Mouse (Mus musculus) limb, embryonic 14.5 days (tissue): ENCODE data around the gene Atp2c2. TPM values are rescaled to one million over a fixed set of nuclear protein-coding genes. Genes with fewer than 3 reads are reported as not detected.

Source experiments
- ATAC-seq: fragments of 200-750 bp; cut with Nextera tagmentation; 2 replicates; pipeline ENCODE4 v1.8.0; 2017; ENCODE audit warnings: low read depth, moderate number of reproducible peaks, moderate TSS enrichment; ENCODE audit not compliant: low FRiP score
- DNase-seq: peaks from one replicate; pipeline ENCODE4 v3.0.0-alpha.2; 2015; ENCODE audit warnings: low spot score
- H3K27ac ChIP-seq: fragments of 300-500 bp; sonication (generic); replicated peaks from 2 replicates; pipeline ENCODE4 v1.5.1; 2014; ENCODE audit warnings: low read depth, mild to moderate bottlenecking, low read length, moderate library complexity, mixed read lengths
- H3K27me3 ChIP-seq: fragments of 300-500 bp; sonication (generic); 2 replicates; pipeline ENCODE4 v1.6.1; 2014; ENCODE audit warnings: low read length, mixed read lengths; ENCODE audit not compliant: control insufficient read depth, insufficient read depth
- H3K36me3 ChIP-seq: fragments of 300-500 bp; sonication (generic); 2 replicates; pipeline ENCODE4 v1.6.1; 2014; ENCODE audit warnings: mild to moderate bottlenecking, low read length, moderate library complexity, mixed read lengths; ENCODE audit not compliant: control insufficient read depth, insufficient read depth
- H3K4me1 ChIP-seq: fragments of 300-500 bp; sonication (generic); 2 replicates; pipeline ENCODE4 v1.6.1; 2014; ENCODE audit warnings: antibody characterized with exemption, low read length, mixed read lengths; ENCODE audit not compliant: control insufficient read depth, insufficient read depth
- H3K4me2 ChIP-seq: fragments of 300-500 bp; sonication (generic); replicated peaks from 2 replicates; pipeline ENCODE4 v1.6.1; 2014; ENCODE audit warnings: low read depth, mild to moderate bottlenecking, low read length, moderate library complexity; ENCODE audit not compliant: severe bottlenecking
- H3K4me3 ChIP-seq: fragments of 300-500 bp; sonication (generic); replicated peaks from 2 replicates; pipeline ENCODE4 v1.5.1; 2014; ENCODE audit warnings: low read length
- H3K9ac ChIP-seq: fragments of 300-500 bp; sonication (generic); 2 replicates; pipeline ENCODE4 v1.6.1; 2014; ENCODE audit warnings: mild to moderate bottlenecking, low read depth, low read length, moderate library complexity; ENCODE audit not compliant: severe bottlenecking
- H3K9me3 ChIP-seq: fragments of 300-500 bp; sonication (generic); 2 replicates; pipeline ENCODE4 v1.6.1; 2016; ENCODE audit warnings: low read length; ENCODE audit not compliant: control insufficient read depth
- POLR2A ChIP-seq: fragments of 200-500 bp; IDR thresholded peaks from 2 replicates; pipeline ENCODE4 v1.8.0; 2012; ENCODE audit warnings: inconsistent platforms, mild to moderate bottlenecking, moderate library complexity, borderline replicate concordance; ENCODE audit not compliant: insufficient read depth, insufficient read length; ENCODE audit errors: extremely low read depth
- WGBS: fragments of 180-500 bp; shearing (Covaris S2); extraction: QIAGEN DNeasy Blood & Tissue Kit; methylation state at CpG from one replicate; pipeline ENCODE4 v1.1.7; 2014; 5-methylcytosine and 5-hydroxymethylcytosine counted together
- polyA plus RNA-seq, 2 experiments: library from polyadenylated mRNA; depleted of rRNA in 1 of 2; stranded (reverse) in 1 of 2; unstranded in 1 of 2; fragments of >200 nt; fragmentation: Nextera tagmentation in 1 of 2; extraction: Ambion mirVana in 1 of 2; gene quantifications; 2 replicates each; pipeline versions ENCODE4 v1.2.1 to v1.2.3; 2012 to 2014

The Atp2c2 gene
- polyA plus RNA-seq, 2 experiments, result 2.6 to 3.1 TPM

GRCm38 (mm10) chr8:119778263-119778662, 78.5 kb downstream of the Atp2c2 start, which contains the start of gene Tldc1:
Gene Tldc1, minus strand, starts transcription at chr8:119778416.
- Histone ChIP-seq H3K36me3 (0 out of 2 replicates have a peak, but pooled peaks cover under 1% of the 10 kb centered on the region), H3K9me3 (no peaks in the 10 kb centered on the region), H3K27me3 (no peaks in the 10 kb centered on the region), H3K4me1 (peaks cover 17% of the 10 kb centered on the region; the same call in 1 of the 2 replicates), H3K4me3 (peak within 1 kb of the TSS; percentile 64), H3K4me2 (peak within 1 kb of the TSS; percentile 86), H3K9ac (peak within 1 kb of the TSS; percentile 67), H3K27ac (peak within 1 kb of the TSS; percentile 81)
- DNase-seq, result peak; percentile 97
- WGBS, result 2% methylated on average over 18 of the region's 18 CpGs
- peak; percentile 96 for ATAC-seq
- TF ChIP-seq POLR2A, result peak; percentile 38; the same call in 1 of the 2 replicates

- 0 out of 2 replicates have a peak overlapping the region, but pooled peaks have one; percentile 64 for H3K4me3 ChIP-seq
- no peaks in the 10 kb centered on the region for H3K27me3 ChIP-seq
- no peaks in the 10 kb centered on the region for H3K9me3 ChIP-seq
- DNase-seq (peak; percentile 87), ATAC-seq (peak; percentile 6; the same call in 1 of the 2 replicates)
- H3K36me3 ChIP-seq, result no peaks in the 10 kb centered on the region
- peak overlapping the region; percentile 56 for H3K4me2 ChIP-seq
- WGBS, result 23% methylated on average over 14 of the region's 14 CpGs
- H3K4me1 ChIP-seq, result peaks cover 17% of the 10 kb centered on the region; the same call in 1 of the 2 replicates
- no peak for TF ChIP-seq POLR2A
- H3K9ac ChIP-seq, result 0 out of 2 replicates have a peak overlapping the region, but pooled peaks have one; percentile 8
- no peak overlapping the region; the same call in 1 of the 2 replicates for H3K27ac ChIP-seq
These were observed 79.4 kb downstream of the Atp2c2 start for GRCm38 (mm10) chr8:119779013-119779737.

- Histone ChIP-seq H3K4me1 (peaks cover 17% of the 10 kb centered on the region; the same call in 1 of the 2 replicates), H3K27ac (no peak overlapping the region), H3K36me3 (no peaks in the 10 kb centered on the region), H3K4me2 (no peak overlapping the region), H3K4me3 (no peak overlapping the region), H3K9me3 (no peaks in the 10 kb centered on the region), H3K9ac (no peak overlapping the region), H3K27me3 (no peaks in the 10 kb centered on the region)
- 76% methylated on average over 9 of the region's 9 CpGs for WGBS
- no peak for TF ChIP-seq POLR2A
- DNase-seq (no peak), ATAC-seq (no peak)
These were observed 80.7 kb downstream of the Atp2c2 start for GRCm38 (mm10) chr8:119780402-119781049.

GRCm38 (mm10) chr8:119781086-119781840, 81.5 kb downstream of the Atp2c2 start:
- Histone ChIP-seq H3K4me3 (no peak overlapping the region), H3K9me3 (no peaks in the 10 kb centered on the region), H3K9ac (no peak overlapping the region), H3K36me3 (no peaks in the 10 kb centered on the region), H3K4me2 (no peak overlapping the region), H3K27ac (no peak overlapping the region), H3K4me1 (peaks cover 17% of the 10 kb centered on the region; the same call in 1 of the 2 replicates), H3K27me3 (no peaks in the 10 kb centered on the region)
- WGBS, result 71% methylated on average over 4 of the region's 4 CpGs
- ATAC-seq (no peak), DNase-seq (no peak)
- no peak for TF ChIP-seq POLR2A

- Histone ChIP-seq H3K9ac (no peak overlapping the region), H3K27ac (no peak overlapping the region), H3K4me2 (no peak overlapping the region), H3K27me3 (no peaks in the 10 kb centered on the region), H3K4me1 (peaks cover 7% of the 10 kb centered on the region; the same call in 1 of the 2 replicates), H3K36me3 (no peaks in the 10 kb centered on the region), H3K4me3 (no peak overlapping the region), H3K9me3 (no peaks in the 10 kb centered on the region)
- 12% methylated on average over 5 of the region's 5 CpGs for WGBS
- no peak for TF ChIP-seq POLR2A
- DNase-seq (peak; percentile 82), ATAC-seq (no peak)
These were observed 82.9 kb downstream of the Atp2c2 start for GRCm38 (mm10) chr8:119782715-119783114.
